Mouse (Mus musculus) embryonic stem cell, embryonic (primary cell): ENCODE measurements around the gene Nxph4.

Experiments used
- CTCF ChIA-PET, 4 experiments: fragments of 300-600 bp in 2 of 4; fragments of 350-600 bp in 2 of 4; sonication (Branson Sonifier 250); formaldehyde crosslinking; loops; one replicate each; lab custom pipeline; 2022; ENCODE audit warnings: inconsistent platforms in 2 of 4; lab: Charles Lee
- POLR2A ChIA-PET, 4 experiments: fragments of 300-600 bp in 2 of 4; fragments of 350-600 bp in 2 of 4; sonication (Branson Sonifier 250); formaldehyde crosslinking; loops; one replicate each; lab custom pipeline; 2022; ENCODE audit warnings: antibody characterized with exemption in 4 of 4, inconsistent platforms in 1 of 4; lab: Charles Lee

Gene Nxph4

DNA sequence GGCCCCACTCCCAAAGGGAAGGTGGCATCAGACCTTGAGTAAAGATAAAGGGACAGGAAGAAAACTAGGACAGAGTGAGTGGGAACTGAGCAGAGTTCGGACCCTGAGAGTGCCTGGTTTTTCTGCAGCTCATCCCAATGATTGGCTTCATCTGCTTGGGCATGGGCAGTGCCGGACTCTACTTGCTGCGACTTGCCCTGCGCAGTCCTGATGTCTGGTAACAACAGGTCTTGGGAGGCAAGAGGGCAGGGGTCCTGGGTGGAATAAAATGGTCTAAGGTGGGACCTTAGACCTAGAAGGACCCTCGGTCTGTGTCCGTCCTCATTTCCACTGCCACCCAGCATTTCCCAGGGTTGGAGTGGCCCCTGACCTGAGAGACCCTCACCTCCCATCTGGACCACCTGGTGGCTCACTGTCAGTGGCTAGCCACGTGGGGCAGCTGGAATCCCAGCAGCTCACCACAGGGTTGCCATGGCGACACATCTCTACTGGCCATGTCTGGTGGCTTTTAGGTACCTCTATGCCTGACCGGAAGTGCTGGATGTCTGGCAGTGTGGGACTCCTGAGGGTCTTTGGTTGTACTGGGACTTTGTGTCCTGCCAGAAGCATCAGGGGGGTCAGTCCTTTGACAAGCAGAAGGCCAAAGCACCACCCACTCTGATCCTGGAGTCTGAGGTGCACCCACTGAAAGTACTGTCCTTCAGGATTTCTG is 18.9 kb downstream of the Nxph4 start:
- ChIA-PET POLR2A (interaction anchor here (1.0 to 18.5 kb wide), 18 partner anchors 9 to 193 kb away, joined by 3 to 470 read pairs (median 4); partner anchors contain the start of genes Nxph4 (in 1 of the 4) and Shmt2 (in 1 of the 4)), CTCF (interaction anchor here (1.0 to 20.7 kb wide), 10 partner anchors 14 to 107 kb away, joined by 3 to 811 read pairs (median 52); partner anchors contain the start of genes Lrp1 (in 1 of the 4), Nxph4 (in 1 of the 4) and Shmt2 (in 1 of the 4))

DNA sequence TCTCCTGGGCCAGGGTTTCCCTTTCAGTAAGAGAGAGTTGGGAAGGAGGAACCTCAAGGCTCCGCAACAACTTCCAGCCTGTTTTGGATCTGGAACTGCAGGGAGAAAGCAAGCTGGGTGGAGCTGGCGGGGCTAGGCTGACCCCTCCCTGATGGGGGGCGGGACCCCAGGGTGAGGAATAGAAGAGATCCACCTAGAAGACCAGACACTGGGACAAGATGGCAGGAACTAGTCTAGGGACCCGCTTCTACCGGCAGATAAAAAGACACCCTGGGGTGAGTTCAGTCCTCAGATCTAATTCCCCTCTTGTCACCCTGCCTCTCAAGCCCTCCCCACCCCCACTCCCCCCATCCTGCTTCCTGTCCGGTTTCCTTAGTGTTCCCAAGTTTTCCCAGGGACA is 19.6 kb downstream of the Nxph4 start, which contains the start of gene Ndufa4l2:
TSS of gene Ndufa4l2 (plus strand) at position 204 of the 400 bp plus-strand sequence.
- ChIA-PET POLR2A (interaction anchor here (0.9 to 18.5 kb wide), 17 partner anchors 10 to 192 kb away, joined by 3 to 470 read pairs (median 4); partner anchors contain the start of genes Nxph4 (in 1 of the 4) and Shmt2 (in 1 of the 4)), CTCF (interaction anchor here (1.5 to 20.7 kb wide), 16 partner anchors 12 to 223 kb away, joined by 3 to 811 read pairs (median 26); partner anchors contain the start of genes Lrp1 (in 1 of the 4), Nxph4 (in 1 of the 4) and Shmt2 (in 1 of the 4))

DNA sequence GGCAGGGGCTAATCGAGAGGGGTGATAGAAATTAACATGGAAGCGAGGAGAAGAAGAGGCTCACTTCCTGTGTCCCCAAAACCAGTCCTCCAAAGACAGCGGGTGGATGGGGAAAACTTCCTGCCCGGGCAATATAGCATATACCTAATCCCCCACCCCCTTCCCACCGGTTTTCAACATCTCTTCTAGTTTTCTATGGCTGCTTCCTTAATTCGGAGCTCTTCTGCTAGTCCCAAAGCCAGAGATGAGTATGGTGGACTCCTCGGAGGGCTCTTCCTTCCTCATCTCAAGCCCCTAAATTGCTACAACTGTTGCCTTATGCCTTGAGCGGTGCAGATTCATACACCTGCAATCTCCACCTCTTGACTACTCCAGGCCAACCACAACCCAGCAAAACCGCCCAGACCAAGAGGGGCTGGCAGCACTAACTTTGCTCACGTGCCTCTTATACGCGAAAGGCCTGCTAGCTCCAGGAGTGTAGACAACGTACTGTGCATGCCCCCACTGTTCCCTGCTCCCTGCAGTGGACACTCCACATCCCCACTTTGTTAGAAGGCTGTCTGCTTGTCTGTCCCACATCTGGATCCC is 20.2 kb downstream of the Nxph4 start:
- CTCF ChIA-PET, result interaction anchor here (0.6 to 20.7 kb wide), 37 partner anchors 13 to 960 kb away, joined by 3 to 811 read pairs (median 9); partner anchors contain the start of genes Lrp1 (in 2 of the 4), Gpr182 (in 1 of the 4), Nxph4 (in 1 of the 4) and Shmt2 (in 1 of the 4)
- POLR2A ChIA-PET, result interaction anchor here (0.6 to 18.5 kb wide), 26 partner anchors 7 to 225 kb away, joined by 3 to 470 read pairs (median 4); partner anchors contain the start of genes Shmt2 (in 2 of the 4), Arhgap9 (in 1 of the 4), Nxph4 (in 1 of the 4) and Zbtb39 (in 1 of the 4)

- CTCF ChIA-PET, result interaction anchor here (0.5 to 20.7 kb wide), 121 partner anchors 8 to 1012 kb away, joined by 3 to 811 read pairs (median 5); partner anchors contain the start of genes Lrp1 (in 3 of the 4), Shmt2 (in 3 of the 4), Nab2 (in 2 of the 4) and R3hdm2 (in 2 of the 4)
- POLR2A ChIA-PET, result interaction anchor here (0.5 to 18.5 kb wide), 49 partner anchors 7 to 528 kb away, joined by 3 to 470 read pairs (median 4); partner anchors contain the start of genes Shmt2 (in 3 of the 4), Lrp1 (in 2 of the 4), Arhgap9 (in 1 of the 4) and Myo1a (in 1 of the 4)
Observed at GRCm38 (mm10) chr10:127513501-127514091, 20.8 kb downstream of the Nxph4 start.

DNA sequence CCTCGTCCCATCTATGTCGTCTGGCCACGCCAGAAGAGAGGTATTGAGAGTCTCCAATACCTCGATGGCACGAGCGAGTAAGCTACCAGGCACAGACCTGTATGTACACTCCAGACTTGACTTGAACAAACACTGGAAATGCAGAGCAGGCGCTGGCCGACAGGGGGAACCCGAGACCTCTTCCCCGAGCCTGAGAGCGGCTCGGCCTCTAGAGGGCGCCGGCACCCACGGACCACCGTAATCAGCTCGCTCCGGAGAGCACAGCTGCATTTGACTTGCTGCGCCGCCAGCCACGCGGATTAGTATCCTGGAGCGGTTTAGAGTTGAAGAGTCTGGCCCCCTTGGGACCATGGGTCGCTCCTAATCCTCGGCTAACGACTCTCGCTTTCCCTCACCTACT is 21.5 kb downstream of the Nxph4 start:
- POLR2A ChIA-PET, result interaction anchor here (0.5 to 18.5 kb wide), 50 partner anchors 8 to 1198 kb away, joined by 3 to 470 read pairs (median 4); partner anchors contain the start of genes Lrp1 (in 3 of the 4), Shmt2 (in 3 of the 4), Arhgap9 (in 1 of the 4) and Myo1a (in 1 of the 4)
- CTCF ChIA-PET, result interaction anchor here (0.5 to 20.7 kb wide), 135 partner anchors 9 to 1013 kb away, joined by 3 to 811 read pairs (median 4); partner anchors contain the start of genes Shmt2 (in 3 of the 4), Lrp1 (in 2 of the 4), Nab2 (in 2 of the 4) and R3hdm2 (in 2 of the 4)

GRCm38 (mm10) chr10:127512307-127512666 is 22.1 kb downstream of the Nxph4 start:
- POLR2A ChIA-PET, result interaction anchor here (0.5 to 18.5 kb wide), 40 partner anchors 9 to 1199 kb away, joined by 3 to 470 read pairs (median 4); partner anchors contain the start of genes Lrp1 (in 3 of the 4), Shmt2 (in 3 of the 4), Arhgap9 (in 1 of the 4) and Nab2 (in 1 of the 4)
- CTCF ChIA-PET, result interaction anchor here (0.5 to 20.7 kb wide), 118 partner anchors 9 to 810 kb away, joined by 3 to 811 read pairs (median 4); partner anchors contain the start of genes Shmt2 (in 3 of the 4), Lrp1 (in 2 of the 4), Nab2 (in 2 of the 4) and R3hdm2 (in 2 of the 4)

DNA sequence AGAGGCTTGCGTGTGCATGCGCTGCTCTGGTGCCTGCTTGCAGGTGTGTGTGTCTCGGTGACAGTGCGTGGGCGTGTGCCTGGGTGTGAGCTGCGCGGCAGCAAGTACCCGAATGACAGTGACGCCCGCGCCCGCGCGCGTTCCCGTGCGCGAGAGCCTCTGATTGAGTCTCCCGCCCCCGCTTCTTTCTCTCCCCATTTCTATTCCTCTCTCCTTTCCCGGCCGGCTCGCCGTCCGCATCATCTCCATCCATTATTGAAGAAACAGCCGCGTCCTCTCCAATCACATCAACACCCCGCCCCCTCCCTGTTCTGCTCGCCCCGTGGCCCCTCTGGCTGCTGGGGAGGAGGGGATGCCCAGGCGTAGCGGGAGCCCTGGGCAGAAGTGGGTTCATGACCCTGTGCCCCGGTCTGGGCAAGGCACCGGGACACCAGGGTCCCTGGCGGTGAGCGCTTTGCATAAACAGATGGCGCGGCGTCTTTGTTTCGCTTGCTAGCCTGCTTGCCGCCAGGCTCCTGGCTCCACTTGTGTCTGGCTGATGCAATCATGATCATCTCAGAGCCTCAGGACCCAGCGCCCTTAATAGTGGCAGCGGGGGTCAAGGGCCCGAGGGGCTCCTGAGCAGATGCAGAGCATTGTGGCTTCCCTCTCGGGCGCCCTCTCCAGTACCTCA is 22.6 kb downstream of the Nxph4 start:
- CTCF ChIA-PET, result interaction anchor here (0.6 to 20.7 kb wide), 53 partner anchors 10 to 786 kb away, joined by 3 to 811 read pairs (median 8); partner anchors contain the start of genes Shmt2 (in 3 of the 4), Lrp1 (in 2 of the 4), Nab2 (in 1 of the 4) and Nxph4 (in 1 of the 4)
- POLR2A ChIA-PET, result interaction anchor here in 3 of 4 experiments (0.6 to 18.5 kb wide), 21 partner anchors 9 to 943 kb away, joined by 3 to 470 read pairs (median 5); partner anchors contain the start of genes Shmt2 (in 2 of the 3), Arhgap9 (in 1 of the 3), Lrp1 (in 1 of the 3) and Nab2 (in 1 of the 3)

DNA sequence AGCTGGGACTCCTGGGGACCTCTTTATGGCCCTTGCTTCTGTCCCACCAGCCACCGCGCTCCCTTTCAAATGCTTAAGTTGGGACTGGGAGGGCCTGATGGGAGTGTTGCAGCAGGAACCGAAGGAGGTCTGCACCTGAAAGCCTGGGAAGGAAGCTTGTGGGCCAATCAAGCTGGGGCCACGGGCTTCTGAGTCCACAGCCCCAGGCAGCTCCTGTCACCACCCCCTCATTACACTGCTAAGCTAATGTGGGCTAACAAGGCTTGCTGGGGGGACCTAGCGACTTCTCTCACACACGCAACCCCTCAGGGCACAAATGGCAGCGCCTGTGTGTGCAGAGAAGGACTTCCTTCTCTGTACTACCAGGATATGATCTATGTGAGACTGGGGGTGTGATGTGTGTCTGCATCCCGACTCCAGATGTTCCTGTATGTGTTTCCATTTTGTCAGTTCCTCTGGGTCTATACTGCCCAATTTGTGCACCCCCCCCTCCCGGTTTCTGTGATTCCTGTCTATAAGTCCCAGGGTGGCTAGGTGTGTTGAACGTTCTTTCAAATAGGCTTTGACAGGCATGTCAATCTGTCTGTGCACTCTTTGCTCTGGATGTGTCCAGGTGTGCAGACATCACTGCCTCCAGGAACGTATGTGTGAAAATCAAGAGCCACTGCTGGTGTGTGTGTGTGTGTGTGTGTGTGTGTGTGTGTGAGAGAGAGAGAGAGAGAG is 23.3 kb downstream of the Nxph4 start:
- CTCF ChIA-PET, result interaction anchor here (0.6 to 20.7 kb wide), 21 partner anchors 10 to 785 kb away, joined by 3 to 811 read pairs (median 6); partner anchors contain the start of genes Shmt2 (in 2 of the 4), Arhgap9 (in 1 of the 4), Lrp1 (in 1 of the 4) and Nab2 (in 1 of the 4)
- POLR2A ChIA-PET, result interaction anchor here in 3 of 4 experiments (0.6 to 18.5 kb wide), 16 partner anchors 10 to 1055 kb away, joined by 3 to 470 read pairs (median 4); partner anchors contain the start of genes Shmt2 (in 3 of the 3), Lrp1 (in 1 of the 3), Nab2 (in 1 of the 3) and Nxph4 (in 1 of the 3)

DNA sequence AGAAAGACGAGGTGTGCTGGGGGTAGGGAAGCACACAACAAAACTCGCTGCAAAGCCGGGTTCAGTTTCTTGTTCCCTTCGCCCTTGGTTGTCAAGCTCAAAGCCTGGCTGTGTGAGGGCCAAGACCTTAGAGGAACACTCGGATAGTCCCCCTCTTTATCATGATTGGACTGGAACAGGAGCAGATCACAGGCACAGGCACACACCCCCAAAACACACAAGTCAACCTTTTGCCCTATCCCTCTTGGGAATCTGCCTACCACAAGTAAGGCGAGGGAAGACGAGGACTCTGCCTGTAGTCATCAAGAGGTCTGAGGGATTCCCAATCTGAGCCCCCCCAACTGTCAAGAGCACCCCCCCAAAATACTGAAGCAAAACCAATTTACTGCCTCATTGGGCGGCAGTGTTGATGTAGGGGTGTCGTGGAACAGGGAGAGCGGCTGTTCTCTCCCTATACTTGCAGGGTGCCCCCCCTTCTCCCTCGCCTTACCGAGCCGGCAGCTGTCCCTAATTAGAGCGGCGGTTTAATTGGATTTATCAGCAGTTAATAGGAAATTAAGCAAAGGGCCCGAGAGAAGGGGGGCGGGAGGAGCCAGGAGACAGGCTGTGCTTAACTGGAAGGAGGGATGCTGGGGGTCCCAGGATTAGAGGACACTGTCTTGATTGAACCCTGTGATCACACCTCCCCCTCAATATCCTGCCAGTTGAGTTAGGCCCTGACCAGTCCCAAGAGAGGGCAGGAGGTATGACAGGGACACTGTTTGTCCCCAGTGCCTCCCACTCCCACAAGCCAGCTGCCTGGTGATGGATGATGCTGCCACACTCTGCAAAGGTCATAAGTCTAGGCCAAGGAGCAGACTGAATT is 24.3 kb downstream of the Nxph4 start:
- POLR2A ChIA-PET, result interaction anchor here (0.6 to 18.5 kb wide), 32 partner anchors 7 to 1056 kb away, joined by 3 to 470 read pairs (median 4); partner anchors contain the start of genes Shmt2 (in 3 of the 4), Lrp1 (in 1 of the 4), Nab2 (in 1 of the 4) and Nxph4 (in 1 of the 4)

GRCm38 (mm10) chr10:127509051-127509836 is 25.1 kb downstream of the Nxph4 start:
- CTCF ChIA-PET, result interaction anchor here (0.6 to 20.7 kb wide), 76 partner anchors 9 to 584 kb away, joined by 3 to 811 read pairs (median 4); partner anchors contain the start of genes Shmt2 (in 3 of the 4), Lrp1 (in 1 of the 4), Nab2 (in 1 of the 4) and Nxph4 (in 1 of the 4)
- POLR2A ChIA-PET, result interaction anchor here (0.6 to 18.5 kb wide), 42 partner anchors 8 to 584 kb away, joined by 3 to 470 read pairs (median 3); partner anchors contain the start of genes Shmt2 (in 3 of the 4), Nab2 (in 1 of the 4), Nxph4 (in 1 of the 4) and Stat6 (in 1 of the 4)

More for the DNA sequence above, 24.3 kb downstream of the Nxph4 start:
- CTCF ChIA-PET, result interaction anchor here (0.6 to 20.7 kb wide), 54 partner anchors 8 to 583 kb away, joined by 3 to 811 read pairs (median 6); partner anchors contain the start of genes Shmt2 (in 3 of the 4), Lrp1 (in 1 of the 4), Nxph4 (in 1 of the 4) and Os9 (in 1 of the 4)

DNA sequence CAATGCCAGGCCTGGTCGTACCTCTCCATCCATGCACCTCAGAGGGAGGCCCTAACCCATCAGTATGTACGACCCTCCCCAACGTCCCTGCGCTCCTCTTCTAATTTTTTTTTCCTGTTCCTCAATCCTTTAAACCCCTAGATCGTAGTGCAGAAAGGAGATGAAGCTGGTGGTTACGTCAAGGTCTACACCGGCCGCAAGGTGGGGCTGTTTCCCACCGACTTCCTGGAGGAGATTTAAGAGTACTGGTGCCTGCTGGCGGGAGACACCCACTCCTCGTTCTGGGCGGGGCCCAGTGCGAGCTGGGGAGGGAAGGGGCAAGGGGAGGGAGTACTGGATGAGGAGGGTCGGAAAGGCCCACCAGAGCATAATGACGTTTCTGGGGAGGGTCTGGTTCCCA is 26.1 kb downstream of the Nxph4 start:
- POLR2A ChIA-PET, result interaction anchor here in 3 of 4 experiments (0.6 to 18.5 kb wide), 25 partner anchors 9 to 217 kb away, joined by 3 to 470 read pairs (median 4); partner anchors contain the start of genes Shmt2 (in 2 of the 3) and Nxph4 (in 1 of the 3)
- CTCF ChIA-PET, result interaction anchor here (0.5 to 20.7 kb wide), 85 partner anchors 8 to 1713 kb away, joined by 3 to 811 read pairs (median 5); partner anchors contain the start of genes Shmt2 (in 3 of the 4), Lrp1 (in 2 of the 4), B4galnt1 (in 1 of the 4) and Coq10a (in 1 of the 4)
